Mouse (Mus musculus): ENCODE results near the gene Asb5. TPM values are rescaled to one million over a fixed set of nuclear protein-coding genes. Genes with fewer than 3 reads are reported as not detected.

The Asb5 gene
- total RNA-seq, 2 experiments from 2014 or later: 21.6 to 23.5 TPM

- DNase-seq: no peak
- intact Hi-C loops (cut with DNase I): no loop called here
Observed at GRCm38 (mm10) chr8:54528571-54528970, 809 bp upstream of the Asb5 start.

GRCm38 (mm10) chr8:54535172-54535571 is 5.8 kb downstream of the Asb5 start:
- intact Hi-C loops (cut with DNase I): no loop called here
- DNase-seq: no peak

- no peak for DNase-seq
- intact Hi-C loops (cut with DNase I): loop anchor here (1.0 kb wide), 1 partner anchor 123 kb away; no protein-coding TSS in a partner anchor
Observed at GRCm38 (mm10) chr8:54537285-54537684, 7.9 kb downstream of the Asb5 start.

GRCm38 (mm10) chr8:54541331-54541730 is 12.0 kb downstream of the Asb5 start:
- DNase-seq: no peak
- intact Hi-C loops (cut with DNase I): no loop called here

- no peak for DNase-seq
- intact Hi-C loops (cut with DNase I): no loop called here
Observed at GRCm38 (mm10) chr8:54548383-54548782, 19.0 kb downstream of the Asb5 start.

- intact Hi-C loops (cut with DNase I): no loop called here
- no peak for DNase-seq
Observed at GRCm38 (mm10) chr8:54550026-54550574, 20.7 kb downstream of the Asb5 start.

GRCm38 (mm10) chr8:54554921-54555320 is 25.5 kb downstream of the Asb5 start:
- intact Hi-C loops (cut with DNase I): no loop called here
- no peak for DNase-seq

- DNase-seq: no peak
- intact Hi-C loops (cut with DNase I): no loop called here
Observed at GRCm38 (mm10) chr8:54562137-54562536, 32.8 kb downstream of the Asb5 start.

- intact Hi-C loops (cut with DNase I): no loop called here
- DNase-seq: no peak
Observed at GRCm38 (mm10) chr8:54565181-54565580, 35.8 kb downstream of the Asb5 start.

GRCm38 (mm10) chr8:54565603-54566260 is 36.4 kb downstream of the Asb5 start:
- intact Hi-C loops (cut with DNase I): no loop called here
- no peak for DNase-seq

GRCm38 (mm10) chr8:54567168-54567567 is 37.8 kb downstream of the Asb5 start:
- intact Hi-C loops (cut with DNase I): no loop called here
- DNase-seq: no peak

GRCm38 (mm10) chr8:54570618-54571609 is 41.5 kb downstream of the Asb5 start:
- DNase-seq: peak in 1 of 2 experiments; percentile 23
- intact Hi-C loops (cut with DNase I): loop anchor here (5.0 kb wide), 1 partner anchor 41 kb away; no protein-coding TSS in a partner anchor

- intact Hi-C loops (cut with DNase I): no loop called here
- no peak for DNase-seq
Observed at GRCm38 (mm10) chr8:54581436-54581835, 52.1 kb downstream of the Asb5 start.

- DNase-seq: no peak
- intact Hi-C loops (cut with DNase I): no loop called here
Observed at GRCm38 (mm10) chr8:54582886-54583285, 53.5 kb downstream of the Asb5 start.

- intact Hi-C loops (cut with DNase I): no loop called here
- no peak for DNase-seq
Observed at GRCm38 (mm10) chr8:54594634-54595033, 65.3 kb downstream of the Asb5 start.

- DNase-seq: no peak
- intact Hi-C loops (cut with DNase I): no loop called here
Observed at GRCm38 (mm10) chr8:54596051-54596450, 66.7 kb downstream of the Asb5 start.

GRCm38 (mm10) chr8:54596940-54597339 is 67.6 kb downstream of the Asb5 start:
- intact Hi-C loops (cut with DNase I): no loop called here
- no peak for DNase-seq

- intact Hi-C loops (cut with DNase I): no loop called here
- no peak for DNase-seq
Observed at GRCm38 (mm10) chr8:54597386-54597785, 68.0 kb downstream of the Asb5 start.

- intact Hi-C loops (cut with DNase I): no loop called here
- peak; percentile 6 to 9 for DNase-seq
Observed at GRCm38 (mm10) chr8:54600671-54601251, 71.4 kb downstream of the Asb5 start, which contains the start of gene Spata4. Spata4 (plus strand) TSS chr8:54600781.

GRCm38 (mm10) chr8:54603440-54603839 is 74.1 kb downstream of the Asb5 start:
- intact Hi-C loops (cut with DNase I): no loop called here
- DNase-seq: no peak

GRCm38 (mm10) chr8:54609336-54609735 is 80.0 kb downstream of the Asb5 start:
- peak in 1 of 2 experiments; percentile 8 for DNase-seq
- intact Hi-C loops (cut with DNase I): no loop called here
